Mouse (Mus musculus): ENCODE results near the gene Ankrd33b.

- TF ChIP-seq CTCF (IDR thresholded peaks at IDR 0.05; ENCODE audit: low read depth, low read length): no peak
- TF ChIP-seq POLR2A (IDR thresholded peaks at IDR 0.05; ENCODE audit: extremely low read depth, insufficient read depth, low read length): no peak
These were observed 29.5 kb downstream of the Ankrd33b start for GRCm38 (mm10) chr15:31337983-31338382.
